Mouse (Mus musculus) G1E (cell line): ENCODE results near the gene Pon1. TPM values are rescaled to one million over a fixed set of nuclear protein-coding genes. Genes with fewer than 3 reads are reported as not detected.

Experiments
- ATAC-seq: 2 replicates; pipeline ENCODE4 v1.8.0; 2016; ENCODE audit warnings: mild to moderate bottlenecking; ENCODE audit not compliant: insufficient number of reproducible peaks, poor library complexity, low FRiP score, severe bottlenecking; ENCODE audit errors: extremely low read depth
- DNase-seq: peaks from one replicate; pipeline ENCODE4 v3.0.0; 2012; ENCODE audit warnings: low spot score
- H3K27me3 ChIP-seq: 2 replicates; pipeline ENCODE4 v1.6.1; 2012; ENCODE audit warnings: mild to moderate bottlenecking, low read length, inconsistent platforms; ENCODE audit not compliant: insufficient read depth
- H3K36me3 ChIP-seq: replicated peaks from 2 replicates; pipeline ENCODE3; 2012; ENCODE audit warnings: mild to moderate bottlenecking, inconsistent platforms
- H3K4me1 ChIP-seq: 2 replicates; pipeline ENCODE4 v1.6.1; 2012; ENCODE audit warnings: low read depth, low read length, inconsistent platforms, mixed read lengths; ENCODE audit not compliant: insufficient read depth
- H3K4me3 ChIP-seq: 2 replicates; pipeline ENCODE4 v1.5.1; 2012; ENCODE audit warnings: low read depth, mild to moderate bottlenecking, inconsistent platforms, low read length, moderate library complexity, mixed read lengths
- H3K9me3 ChIP-seq: replicated peaks from 2 replicates; pipeline ENCODE4 v1.6.1; 2012; ENCODE audit warnings: inconsistent platforms
- CTCF ChIP-seq: IDR thresholded peaks from 2 replicates; pipeline ENCODE4 v1.5.1; 2012; ENCODE audit warnings: low read depth, low read length, inconsistent platforms, mixed read lengths
- GATA1 ChIP-seq: IDR thresholded peaks from 2 replicates; pipeline ENCODE4 v1.6.1; 2012; ENCODE audit warnings: borderline replicate concordance, low read length, inconsistent platforms, mixed read lengths
- GATA2 ChIP-seq: IDR thresholded peaks from 2 replicates; pipeline ENCODE4 v1.6.1; 2012; ENCODE audit warnings: low read depth, low read length, inconsistent platforms, borderline replicate concordance
- POLR2AphosphoS5 ChIP-seq: IDR thresholded peaks from 2 replicates; pipeline ENCODE4 v1.6.1; 2012; ENCODE audit warnings: low read depth, low read length, inconsistent platforms; ENCODE audit not compliant: insufficient replicate concordance
- TAL1 ChIP-seq: conservative IDR thresholded peaks from 2 replicates; pipeline ENCODE4 v1.6.1; 2012; ENCODE audit warnings: low read depth, low read length, inconsistent platforms, mixed read lengths
- polyA plus RNA-seq: library from polyadenylated mRNA; stranded (reverse); fragments of >175 nt; gene quantifications from 2 replicates; pipeline ENCODE4 v1.2.3, GENCODE M21; 2012
- total RNA-seq, 2 experiments: library from RNA; stranded (forward) in 1 of 2; stranded (reverse) in 1 of 2; fragments of 200-1000 nt in 1 of 2; fragments of >200 nt in 1 of 2; fragmentation: Nextera tagmentation in 1 of 2; gene quantifications; 2 replicates each; pipeline ENCODE4 v1.2.3; 2014 to 2017

Pon1 gene
- total and polyA plus RNA-seq, 3 experiments: 0.16 TPM; not detected in 2

GRCm38 (mm10) chr6:5129364-5130093 lies 64.2 kb downstream of the Pon1 start:
- Histone ChIP-seq H3K4me3 (no peak overlapping the region), H3K9me3 (no peaks in the 10 kb centered on the region), H3K4me1 (no peaks in the 10 kb centered on the region), H3K27me3 (peaks cover 7% of the 10 kb centered on the region), H3K36me3 (no peaks in the 10 kb centered on the region)
- DNase-seq (no peak), ATAC-seq (no peak)
- no peak for TF ChIP-seq GATA2
- no peak for TF ChIP-seq TAL1
- no peak for TF ChIP-seq POLR2AphosphoS5
- TF ChIP-seq GATA1: no peak
- no peak for TF ChIP-seq CTCF

DNA sequence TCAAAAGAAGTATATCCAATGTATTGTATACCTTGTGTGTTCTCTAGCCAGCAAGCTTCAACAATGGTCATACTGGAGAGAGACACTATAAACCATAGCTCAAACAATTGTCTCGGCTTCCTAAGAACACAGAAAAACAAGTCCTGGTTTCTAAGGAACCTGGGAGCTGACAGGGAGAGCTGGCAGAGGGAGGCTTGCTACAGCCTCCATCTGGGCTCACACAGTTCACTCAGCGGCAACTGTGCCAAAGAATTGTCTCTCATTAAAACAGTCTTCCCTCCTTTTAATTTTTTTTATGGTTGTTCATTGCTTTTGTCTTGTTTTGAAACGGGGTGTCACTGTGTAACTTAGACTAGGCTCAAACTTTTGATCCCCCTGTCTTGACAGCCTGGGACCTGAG lies 73.5 kb downstream of the Pon1 start:
- DNase-seq: no peak
- TF ChIP-seq POLR2AphosphoS5 (no peak), TAL1 (no peak), GATA1 (no peak)
- Histone ChIP-seq H3K4me3 (no peak overlapping the region), H3K9me3 (no peaks in the 10 kb centered on the region), H3K4me1 (no peaks in the 10 kb centered on the region), H3K36me3 (no peaks in the 10 kb centered on the region), H3K27me3 (peaks cover 11% of the 10 kb centered on the region)
- no peak for ATAC-seq

GRCm38 (mm10) chr6:5119181-5119910 lies 74.4 kb downstream of the Pon1 start:
- Histone ChIP-seq H3K4me3 (no peak overlapping the region), H3K27me3 (peaks cover 10% of the 10 kb centered on the region), H3K4me1 (no peaks in the 10 kb centered on the region), H3K9me3 (no peaks in the 10 kb centered on the region), H3K36me3 (no peaks in the 10 kb centered on the region)
- DNase-seq (no peak), ATAC-seq (no peak)
- TF ChIP-seq CTCF (no peak), GATA1 (no peak), GATA2 (no peak)

Other genes with a start within 250 kb of the Pon1 start
- gene Pon3, start 62.3 kb upstream of the Pon1 start, total RNA-seq (2014; fragmentation: Nextera tagmentation): 75.7 and 101 TPM in 2 replicates
- gene Pon3, start 62.3 kb upstream of the Pon1 start, total RNA-seq (2017): 48.2 and 48.5 TPM in 2 replicates
- gene Pon3, start 62.3 kb upstream of the Pon1 start, polyA plus RNA-seq: 1.5 and 1.9 TPM in 2 replicates
- 94.6 and 95.6 TPM in 2 replicates for gene Pon2, start 104.5 kb upstream of the Pon1 start, total RNA-seq (2014; fragmentation: Nextera tagmentation)
- 54.5 and 58.7 TPM in 2 replicates for gene Pon2, start 104.5 kb upstream of the Pon1 start, total RNA-seq (2017)
- gene Pon2, start 104.5 kb upstream of the Pon1 start, polyA plus RNA-seq: 31.9 and 36.5 TPM in 2 replicates
- not detected in 2 replicates for gene Asb4, start 189.4 kb upstream of the Pon1 start, total RNA-seq (2014; fragmentation: Nextera tagmentation)
- gene Asb4, start 189.4 kb upstream of the Pon1 start, total RNA-seq (2017): not detected in 2 replicates
- gene Asb4, start 189.4 kb upstream of the Pon1 start, polyA plus RNA-seq: 0.02 TPM in 1 of 2 replicates, not detected in the other